Mouse (Mus musculus): Measurements from ENCODE around the gene Tmed2.
"Not testable (repeated sequence)": the region's sequence is repeated elsewhere in the genome, so short reads cannot be mapped to it uniquely, and the experiment has no call there.

Tmed2 gene

GRCm38 (mm10) chr5:124529191-124529651 lies 11.3 kb upstream of the Tmed2 start:
- DNase-seq = no peak

GRCm38 (mm10) chr5:124529697-124530096 lies 10.8 kb upstream of the Tmed2 start:
- DNase-seq = no peak

- DNase-seq = peak; percentile 75
Measured at GRCm38 (mm10) chr5:124530655-124531582, 9.6 kb upstream of the Tmed2 start, which contains the start of gene Rilpl1. TSS of gene Rilpl1 (minus strand) at chr5:124531391.

DNA sequence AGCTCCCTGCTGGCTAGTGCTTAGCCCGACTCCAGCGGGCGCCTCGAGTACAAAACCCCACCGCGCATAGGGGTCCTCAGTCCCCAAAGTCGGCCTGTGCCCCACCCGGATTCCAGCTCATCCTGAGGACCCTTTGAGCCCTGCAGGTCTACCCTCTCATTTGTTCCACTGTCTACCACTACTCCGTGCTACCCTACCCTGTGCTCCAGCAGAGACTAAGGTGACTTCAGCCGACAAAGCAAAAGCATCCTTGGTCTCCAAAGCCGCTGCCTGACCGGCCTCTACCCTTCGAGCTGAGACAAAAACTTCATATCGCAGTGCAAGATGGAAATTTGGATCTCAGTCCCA lies 8.9 kb upstream of the Tmed2 start:
- DNase-seq = no peak

GRCm38 (mm10) chr5:124532451-124532850 lies 8.0 kb upstream of the Tmed2 start:
- DNase-seq = peak; percentile 42

DNA sequence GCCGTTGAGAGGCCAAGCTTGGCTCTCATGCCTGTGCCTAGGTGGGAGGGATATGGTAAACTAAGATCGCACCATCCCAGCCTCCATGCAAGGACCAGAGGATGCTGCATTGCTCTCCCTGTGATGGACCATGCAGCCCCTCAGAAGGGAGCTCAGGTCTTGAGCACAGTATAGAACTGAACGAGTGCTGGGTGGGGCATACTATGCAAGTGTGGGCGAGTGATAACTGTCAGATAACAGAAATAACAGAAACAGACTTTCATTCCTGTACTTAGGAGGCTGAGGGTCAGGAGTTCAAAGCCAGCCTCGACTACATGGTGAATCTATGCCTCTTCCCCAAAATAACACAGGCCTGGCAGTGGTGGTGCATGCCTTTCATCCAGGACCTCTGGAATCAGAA lies 5.5 kb upstream of the Tmed2 start:
- DNase-seq = no peak

DNA sequence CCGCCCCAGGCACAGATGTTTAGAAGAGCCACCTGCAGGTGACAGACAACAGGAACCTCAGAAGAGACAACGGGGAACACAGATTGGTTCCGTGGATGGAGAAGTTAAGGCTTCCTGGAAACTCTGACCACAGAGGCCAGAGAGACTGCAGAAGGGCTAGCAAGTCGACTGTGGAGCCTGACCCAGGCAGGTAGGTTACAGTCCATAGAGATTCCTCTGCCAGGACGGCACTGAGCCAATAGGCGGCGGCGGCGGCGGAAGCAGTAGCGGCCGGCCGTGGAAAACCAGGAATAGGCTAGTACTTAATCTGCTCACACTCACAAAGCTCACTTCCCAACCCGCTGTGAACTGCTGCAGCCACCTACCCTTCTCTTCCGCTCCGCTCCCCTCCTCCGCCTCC lies 3.7 kb upstream of the Tmed2 start:
- DNase-seq = peak; percentile 37

GRCm38 (mm10) chr5:124538813-124539792 lies 1.4 kb upstream of the Tmed2 start:
- DNase-seq = peak; percentile 49

- DNase-seq = no peak
Measured at GRCm38 (mm10) chr5:124539905-124540304, 590 bp upstream of the Tmed2 start.

DNA sequence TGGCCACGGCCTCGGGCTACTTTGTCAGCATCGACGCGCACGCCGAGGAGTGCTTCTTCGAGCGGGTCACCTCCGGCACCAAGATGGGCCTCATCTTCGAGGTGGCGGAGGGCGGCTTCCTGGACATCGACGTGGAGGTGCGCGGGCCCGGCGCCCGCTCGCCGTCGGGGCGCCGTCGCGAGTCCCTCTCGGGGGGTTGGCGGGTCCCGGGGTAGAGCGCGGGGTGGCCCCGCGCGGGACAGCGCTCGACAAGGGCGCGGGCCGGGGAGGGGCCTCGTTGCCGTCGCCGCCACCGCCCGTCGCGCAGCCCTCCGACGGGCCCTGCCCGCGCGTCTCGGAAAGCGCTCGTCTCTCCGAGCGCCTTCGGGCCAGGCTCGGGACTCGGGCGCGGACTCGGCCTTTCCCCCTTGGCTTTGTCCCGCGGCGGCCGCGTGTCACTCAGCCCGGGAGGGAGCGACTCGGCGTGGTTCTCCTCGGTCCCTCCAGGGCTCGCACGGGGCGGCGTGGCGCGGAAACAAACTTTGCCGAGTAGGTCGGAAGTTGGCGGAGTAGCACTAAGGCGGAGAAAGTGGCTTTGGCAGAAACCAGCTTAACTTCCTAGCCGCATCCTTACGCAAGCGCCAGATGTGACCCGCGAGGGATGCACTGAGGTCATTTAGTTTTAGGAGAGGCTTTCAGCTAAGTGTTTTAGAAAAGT lies 558 bp downstream of the Tmed2 start:
- DNase-seq = peak; percentile 75

- no peak for DNase-seq
Measured at GRCm38 (mm10) chr5:124541602-124541973, 1.1 kb downstream of the Tmed2 start.

DNA sequence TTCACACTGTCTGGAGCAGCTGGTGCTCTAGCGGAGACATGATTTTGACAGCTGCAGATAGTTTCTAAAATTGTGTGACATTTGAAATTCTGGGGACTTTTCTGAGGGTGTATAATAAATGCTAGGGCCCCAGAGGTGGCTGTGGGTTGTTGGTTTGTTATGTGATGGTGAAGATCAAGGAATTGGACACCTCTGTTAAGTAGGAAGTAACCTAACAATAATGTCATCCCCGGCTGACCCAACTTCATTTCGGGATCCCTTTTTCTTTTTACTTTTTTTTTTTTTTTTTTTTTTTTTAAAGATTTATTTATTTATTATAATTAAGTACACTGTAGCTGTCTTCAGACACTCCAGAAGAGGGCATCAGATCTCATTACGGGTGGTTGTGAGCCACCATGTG lies 10.2 kb downstream of the Tmed2 start:
- DNase-seq = not testable (repeated sequence)

DNA sequence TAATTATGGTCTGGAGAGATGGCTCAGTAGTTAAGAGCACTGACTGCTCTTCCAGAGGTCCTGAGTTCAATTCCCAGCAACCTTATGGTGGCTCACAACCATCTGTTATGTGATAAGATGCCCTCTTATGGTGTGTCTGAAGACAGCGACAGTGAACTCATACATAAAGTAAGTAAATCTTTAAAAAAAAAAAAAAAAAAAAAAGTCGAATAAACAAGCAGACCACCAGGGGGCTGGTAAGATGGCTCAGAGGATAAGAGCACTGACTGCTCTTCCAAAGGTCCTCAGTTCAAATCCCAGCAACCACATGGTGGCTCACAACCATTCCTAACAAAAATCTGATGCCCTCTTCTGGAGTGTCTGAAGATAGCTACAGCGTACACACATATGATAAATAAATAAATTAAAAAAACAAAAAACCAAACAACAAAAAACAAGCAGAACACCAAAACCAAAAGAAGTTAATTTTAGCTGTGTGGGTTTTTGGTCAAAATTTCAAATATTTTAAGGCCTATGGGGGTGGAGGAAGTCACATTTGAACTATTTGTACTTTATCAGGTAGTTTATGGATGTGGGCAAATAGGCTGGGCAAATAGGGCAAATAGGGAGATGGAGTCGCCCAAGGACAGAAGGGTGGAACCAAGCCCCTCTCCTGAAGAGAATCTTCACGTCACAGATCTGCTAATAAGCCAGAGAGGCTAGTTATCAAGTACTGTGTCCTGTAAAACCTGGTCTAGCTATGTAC lies 11.0 kb downstream of the Tmed2 start:
- DNase-seq = not testable (repeated sequence)

GRCm38 (mm10) chr5:124552094-124552472 lies 11.6 kb downstream of the Tmed2 start:
- no peak for DNase-seq

GRCm38 (mm10) chr5:124552558-124553307 lies 12.2 kb downstream of the Tmed2 start, which contains the start of gene Ddx55:
TSS of gene Ddx55 (plus strand) at chr5:124552864.
- peak; percentile 88 for DNase-seq

DNA sequence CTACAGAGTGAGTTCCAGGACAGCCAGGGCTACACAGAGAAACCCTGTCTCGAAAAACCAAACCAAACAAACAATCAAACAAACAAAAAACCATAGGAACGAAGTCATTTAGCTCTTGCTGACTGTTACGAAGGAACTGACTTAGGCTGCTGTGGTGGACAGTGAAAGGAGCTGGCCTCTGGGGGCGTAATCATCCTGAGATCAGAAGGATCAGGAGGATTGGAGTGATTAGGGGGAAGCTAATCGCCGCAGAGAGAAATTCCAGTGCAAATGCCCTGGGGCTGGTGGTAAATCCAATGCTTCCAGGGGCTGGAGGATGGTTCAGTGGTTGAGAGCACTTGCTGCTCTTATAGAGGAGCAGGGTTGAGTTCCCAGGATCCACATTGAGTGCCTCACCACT lies 13.1 kb downstream of the Tmed2 start:
- no peak for DNase-seq

DNA sequence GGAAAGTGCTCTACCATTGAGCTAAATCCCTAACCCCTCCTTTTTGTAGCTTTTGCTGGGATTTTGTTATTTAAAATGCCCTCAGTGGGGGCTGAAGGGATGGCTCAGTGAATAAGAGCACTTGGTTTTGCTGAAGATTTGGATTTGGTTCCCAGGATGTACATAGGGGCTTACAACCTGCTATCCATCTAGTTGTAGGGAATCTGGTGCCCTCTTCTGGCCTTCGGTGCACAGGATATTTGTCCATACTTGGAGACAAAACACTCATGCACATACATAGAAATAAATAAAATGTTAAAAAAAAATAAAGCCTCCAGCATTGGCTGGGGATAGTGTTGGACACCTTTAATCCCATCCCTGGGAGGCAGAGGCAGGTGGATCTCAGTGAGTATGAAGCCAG lies 14.7 kb downstream of the Tmed2 start:
- no peak for DNase-seq

GRCm38 (mm10) chr5:124571068-124571467 lies 30.6 kb downstream of the Tmed2 start:
- no peak for DNase-seq

GRCm38 (mm10) chr5:124575467-124575866 lies 35.0 kb downstream of the Tmed2 start:
- DNase-seq = no peak

DNA sequence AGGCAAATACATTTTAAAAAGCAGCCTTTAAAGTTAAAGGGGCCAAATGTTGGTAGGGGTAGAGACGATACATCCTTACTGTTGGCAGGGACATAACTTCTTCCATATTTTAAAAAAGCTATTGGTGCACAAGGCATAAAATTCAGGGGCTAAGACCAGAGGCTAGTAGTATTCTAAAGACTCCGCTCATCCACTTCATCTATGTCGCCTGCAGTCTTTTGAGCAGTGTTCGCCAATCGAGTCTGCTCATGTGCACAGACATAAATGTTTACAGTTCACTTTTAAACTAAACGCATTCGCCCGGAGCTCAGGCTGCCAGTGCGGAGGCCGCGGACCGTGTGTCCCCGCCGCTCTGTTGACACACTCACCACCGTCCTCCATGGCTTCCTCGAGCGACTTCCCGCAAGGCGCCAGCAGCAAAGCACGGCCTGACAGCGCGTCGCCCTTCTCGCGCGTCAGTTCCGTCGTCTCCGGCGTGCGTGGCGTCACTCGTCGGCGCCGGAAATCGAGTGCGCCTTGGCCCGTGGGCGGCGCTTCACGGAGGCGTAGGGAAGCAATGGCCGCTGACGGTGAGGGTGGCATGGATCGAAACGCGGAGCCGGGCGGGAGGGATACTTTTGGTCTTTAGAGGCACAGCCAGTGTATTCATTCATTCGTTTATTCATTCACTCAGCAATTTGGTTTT lies 38.3 kb downstream of the Tmed2 start, which contains the start of the genes Eif2b1 and Gtf2h3:
Gene Eif2b1 (minus strand): TSS at position 499 of the 685 bp plus-strand sequence.
Gene Gtf2h3 (plus strand): TSS at position 508 of the 685 bp plus-strand sequence.
- DNase-seq = peak; percentile 90
